Mouse (Mus musculus): ENCODE measurements at regions not wholly inside any gene's neighbourhood (a gene's known extent, or its start where the extent isn't known, plus 50 kb on each side); places are given as distances from the start of the nearest gene placed in this dataset.
A peak's percentile ranks its signal among the peaks of the same experiment; 100 is the strongest.

- TF ChIP-seq CTCF (IDR thresholded peaks at IDR 0.05; ENCODE audit: borderline replicate concordance, extremely low read depth, insufficient read depth, insufficient read length) (no peak), POLR2A (IDR thresholded peaks at IDR 0.05; ENCODE audit: borderline replicate concordance, extremely low read depth, insufficient read depth, insufficient read length, poor library complexity, severe bottlenecking) (no peak)
- DNase-seq (ENCODE audit: low read depth), result peak; percentile 72
Observed at GRCm38 (mm10) chr3:16941146-16941545, 934.9 kb upstream of the Gm5150 start.

DNA sequence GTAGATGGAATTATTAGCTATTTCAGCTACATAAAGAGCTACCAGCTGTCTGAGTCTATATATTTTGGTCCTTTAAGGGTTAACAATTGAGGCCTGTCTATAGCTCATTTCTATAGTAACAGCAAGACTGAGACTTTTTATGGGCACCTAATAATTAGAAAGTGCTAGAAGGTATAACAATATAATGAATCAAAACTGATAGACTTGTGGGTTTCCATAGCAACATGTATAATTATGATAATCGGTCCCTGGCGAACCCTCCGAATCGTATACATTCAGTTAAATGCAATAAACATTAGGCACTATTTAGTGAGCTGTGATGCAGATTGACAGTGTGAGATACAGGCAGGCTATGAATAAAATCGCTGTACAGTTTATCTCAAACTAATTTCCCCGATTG lies 933.3 kb upstream of the Gm5150 start:
- TF ChIP-seq CTCF (IDR thresholded peaks at IDR 0.05; ENCODE audit: borderline replicate concordance, extremely low read depth, insufficient read depth, insufficient read length) (no peak), POLR2A (IDR thresholded peaks at IDR 0.05; ENCODE audit: borderline replicate concordance, extremely low read depth, insufficient read depth, insufficient read length, poor library complexity, severe bottlenecking) (no peak)
- peak; percentile 89 for DNase-seq (ENCODE audit: low read depth)

- no peak for DNase-seq (ENCODE audit: low read depth)
- TF ChIP-seq POLR2A (IDR thresholded peaks at IDR 0.05; ENCODE audit: borderline replicate concordance, extremely low read depth, insufficient read depth, insufficient read length, poor library complexity, severe bottlenecking) (no peak), CTCF (IDR thresholded peaks at IDR 0.05; ENCODE audit: borderline replicate concordance, extremely low read depth, insufficient read depth, insufficient read length) (no peak)
Observed at GRCm38 (mm10) chr3:16939127-16939526, 932.9 kb upstream of the Gm5150 start.

GRCm38 (mm10) chr3:16938491-16939001 lies 932.3 kb upstream of the Gm5150 start:
- no peak for TF ChIP-seq POLR2A (IDR thresholded peaks at IDR 0.05; ENCODE audit: borderline replicate concordance, extremely low read depth, insufficient read depth, insufficient read length, poor library complexity, severe bottlenecking)
- no peak for TF ChIP-seq CTCF (IDR thresholded peaks at IDR 0.05; ENCODE audit: borderline replicate concordance, extremely low read depth, insufficient read depth, insufficient read length)
- DNase-seq (ENCODE audit: low read depth), result peak; percentile 90

GRCm38 (mm10) chr3:16930299-16930698 lies 924.1 kb upstream of the Gm5150 start:
- DNase-seq (ENCODE audit: low read depth), result peak; percentile 87
- TF ChIP-seq CTCF (IDR thresholded peaks at IDR 0.05; ENCODE audit: borderline replicate concordance, extremely low read depth, insufficient read depth, insufficient read length) (peak; percentile 57; the same call in 1 of the 2 replicates), POLR2A (IDR thresholded peaks at IDR 0.05; ENCODE audit: borderline replicate concordance, extremely low read depth, insufficient read depth, insufficient read length, poor library complexity, severe bottlenecking) (no peak)

- peak; percentile 34 for DNase-seq (ENCODE audit: low read depth)
- TF ChIP-seq POLR2A (IDR thresholded peaks at IDR 0.05; ENCODE audit: borderline replicate concordance, extremely low read depth, insufficient read depth, insufficient read length, poor library complexity, severe bottlenecking) (no peak), CTCF (IDR thresholded peaks at IDR 0.05; ENCODE audit: borderline replicate concordance, extremely low read depth, insufficient read depth, insufficient read length) (no peak)
Observed at GRCm38 (mm10) chr3:16929846-16930245, 923.6 kb upstream of the Gm5150 start.

- TF ChIP-seq CTCF (IDR thresholded peaks at IDR 0.05; ENCODE audit: borderline replicate concordance, extremely low read depth, insufficient read depth, insufficient read length), result no peak
- TF ChIP-seq POLR2A (IDR thresholded peaks at IDR 0.05; ENCODE audit: borderline replicate concordance, extremely low read depth, insufficient read depth, insufficient read length, poor library complexity, severe bottlenecking), result no peak
- DNase-seq (ENCODE audit: low read depth), result peak; percentile 43
Observed at GRCm38 (mm10) chr3:16924018-16924417, 917.8 kb upstream of the Gm5150 start.

DNA sequence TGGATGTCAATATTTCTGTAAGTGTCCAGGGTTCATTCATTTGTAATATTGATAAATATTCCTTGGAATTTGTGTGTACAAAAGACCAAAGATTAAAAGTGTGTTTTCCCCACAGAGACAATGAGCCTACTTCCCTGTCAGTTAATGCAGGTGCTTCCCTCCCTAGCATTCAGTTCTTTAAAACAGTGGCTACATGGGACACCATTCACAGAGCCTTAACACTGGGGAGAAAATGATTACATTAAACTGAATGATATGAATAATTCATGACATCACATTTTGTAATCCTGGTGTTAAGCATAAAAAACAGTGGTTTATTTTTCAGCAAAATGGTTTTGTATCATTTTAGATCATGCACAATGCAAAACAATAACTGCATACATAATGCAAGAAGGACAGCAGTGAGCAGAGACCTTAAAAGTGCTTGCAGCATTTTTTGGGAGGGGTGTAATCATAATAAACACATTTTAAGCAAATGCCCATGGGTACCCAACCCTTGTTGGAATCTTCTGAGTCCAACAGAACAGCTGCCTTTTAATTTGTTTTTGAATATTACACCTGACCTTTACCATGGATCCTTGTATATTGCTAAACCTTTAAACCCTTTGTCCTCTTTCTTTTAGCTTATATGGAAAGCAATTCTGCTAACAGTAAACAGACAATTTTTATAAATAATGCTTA lies 917.1 kb upstream of the Gm5150 start:
- TF ChIP-seq POLR2A (IDR thresholded peaks at IDR 0.05; ENCODE audit: borderline replicate concordance, extremely low read depth, insufficient read depth, insufficient read length, poor library complexity, severe bottlenecking) (no peak), CTCF (IDR thresholded peaks at IDR 0.05; ENCODE audit: borderline replicate concordance, extremely low read depth, insufficient read depth, insufficient read length) (no peak)
- DNase-seq (ENCODE audit: low read depth), result peak; percentile 37

DNA sequence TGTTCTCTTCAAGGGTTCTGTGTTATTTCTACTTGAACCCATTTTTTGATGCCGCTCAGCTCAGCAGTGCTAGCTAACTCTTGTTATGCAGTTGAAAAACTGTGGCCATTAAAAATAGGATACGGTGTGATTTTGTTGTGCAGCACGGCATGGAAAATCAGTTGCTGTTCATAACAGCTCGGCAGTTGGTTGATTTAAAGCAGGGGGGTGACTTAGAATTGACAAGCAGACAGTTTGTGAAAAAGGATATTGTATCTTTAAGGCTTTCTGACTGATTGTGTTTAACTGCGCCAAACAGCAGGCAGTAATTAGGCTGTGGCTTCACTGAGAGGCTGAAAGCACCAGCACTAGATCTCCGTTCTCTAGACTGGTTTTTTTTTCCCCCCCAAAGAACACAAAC lies 915.1 kb upstream of the Gm5150 start:
- peak; percentile 82 for DNase-seq (ENCODE audit: low read depth)
- no peak for TF ChIP-seq CTCF (IDR thresholded peaks at IDR 0.05; ENCODE audit: borderline replicate concordance, extremely low read depth, insufficient read depth, insufficient read length)

GRCm38 (mm10) chr3:16918374-16918773 lies 912.1 kb upstream of the Gm5150 start:
- TF ChIP-seq POLR2A (IDR thresholded peaks at IDR 0.05; ENCODE audit: borderline replicate concordance, extremely low read depth, insufficient read depth, insufficient read length, poor library complexity, severe bottlenecking) (no peak), CTCF (IDR thresholded peaks at IDR 0.05; ENCODE audit: borderline replicate concordance, extremely low read depth, insufficient read depth, insufficient read length) (no peak)
- no peak for DNase-seq (ENCODE audit: low read depth)

- no peak for TF ChIP-seq POLR2A (IDR thresholded peaks at IDR 0.05; ENCODE audit: borderline replicate concordance, extremely low read depth, insufficient read depth, insufficient read length, poor library complexity, severe bottlenecking)
- TF ChIP-seq CTCF (IDR thresholded peaks at IDR 0.05; ENCODE audit: borderline replicate concordance, extremely low read depth, insufficient read depth, insufficient read length), result no peak
- no peak for DNase-seq (ENCODE audit: low read depth)
Observed at GRCm38 (mm10) chr3:16916072-16916403, 909.8 kb upstream of the Gm5150 start.

DNA sequence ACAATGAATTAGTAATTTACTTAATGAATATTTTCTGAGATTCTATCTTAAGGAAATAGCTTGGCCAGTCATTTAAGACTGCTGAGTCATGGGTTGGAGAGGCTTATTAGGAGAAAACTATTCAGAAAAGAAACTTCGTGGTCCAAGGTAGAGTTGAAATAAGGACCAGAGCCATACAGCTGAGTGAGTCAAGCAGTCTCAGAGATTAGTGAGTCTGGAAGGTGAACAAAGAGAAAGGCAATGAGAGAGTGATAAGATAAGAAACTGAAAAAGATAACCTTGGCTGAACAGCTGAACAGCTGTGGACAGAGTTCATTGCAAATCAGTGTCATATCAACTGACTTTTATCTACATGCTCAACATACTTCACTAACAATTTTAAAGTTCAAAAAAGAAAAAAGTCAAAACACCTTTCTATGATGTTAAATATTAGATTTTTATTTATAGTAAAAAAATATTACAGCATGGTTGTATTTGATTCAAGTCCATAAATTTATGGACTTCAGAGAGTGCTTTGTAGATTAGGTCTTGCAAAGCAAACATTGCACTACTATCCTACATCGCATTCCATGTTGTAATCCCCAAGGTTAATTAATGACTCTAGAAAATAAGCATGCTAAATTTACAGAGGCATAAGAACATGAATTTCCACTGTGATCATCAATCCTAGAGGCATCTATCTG lies 909.3 kb upstream of the Gm5150 start:
- DNase-seq (ENCODE audit: low read depth), result no peak
- TF ChIP-seq POLR2A (IDR thresholded peaks at IDR 0.05; ENCODE audit: borderline replicate concordance, extremely low read depth, insufficient read depth, insufficient read length, poor library complexity, severe bottlenecking) (no peak), CTCF (IDR thresholded peaks at IDR 0.05; ENCODE audit: borderline replicate concordance, extremely low read depth, insufficient read depth, insufficient read length) (no peak)
